Mouse (Mus musculus): Measurements from ENCODE around the gene Cadm2. TPM values are rescaled to one million over a fixed set of nuclear protein-coding genes. Genes with fewer than 3 reads are reported as not detected.

Cadm2 gene
- polyA plus RNA-seq, 2 experiments: 2.8 to 3.8 TPM

DNA sequence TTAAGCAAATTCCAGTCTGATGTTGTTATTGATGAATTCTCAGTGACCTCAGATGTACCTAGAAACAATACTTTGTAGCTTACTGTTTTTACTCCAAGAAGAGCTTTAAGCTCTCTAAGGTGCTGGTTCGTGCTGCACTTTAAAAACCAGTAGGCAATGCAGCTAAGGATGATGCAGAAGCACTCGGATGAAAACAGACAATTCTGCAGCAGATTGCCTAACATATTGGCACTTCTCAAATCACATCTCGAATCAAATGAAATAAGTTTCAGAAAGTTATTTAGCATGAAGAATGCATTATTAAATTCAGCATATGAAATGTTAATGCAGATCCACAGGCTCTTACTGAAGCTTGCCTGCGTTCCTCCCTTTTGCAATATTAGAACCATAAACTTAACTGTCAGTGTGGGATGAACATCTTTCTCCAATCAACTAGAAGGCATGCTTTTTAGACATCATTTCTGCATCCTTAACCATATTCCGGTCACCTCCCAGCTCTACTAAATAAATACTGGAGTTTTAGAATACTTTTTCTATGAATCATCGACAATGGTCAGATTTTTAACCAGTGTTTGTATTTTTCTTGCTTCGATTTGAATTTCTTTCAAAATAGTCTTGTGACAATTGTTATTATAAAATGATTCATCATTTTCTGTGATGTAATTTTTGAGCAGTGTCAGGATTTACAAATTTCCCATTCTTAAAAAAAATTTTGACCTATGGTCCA, 544.4 kb downstream of the Cadm2 start:
- Histone ChIP-seq H3K4me1 (ENCODE audit: control insufficient read depth, insufficient read depth, low read length) (no peaks in the 10 kb centered on the region), H3K36me3 (ENCODE audit: control insufficient read depth, insufficient read depth, low read length) (no peaks in the 10 kb centered on the region), H3K27ac (replicated peaks; ENCODE audit: low read depth, low read length) (no peak overlapping the region), H3K9ac (ENCODE audit: low read depth, low read length, severe bottlenecking) (no peak overlapping the region), H3K9me3 (ENCODE audit: control insufficient read depth, low read length) (no peaks in the 10 kb centered on the region), H3K4me2 (replicated peaks; ENCODE audit: low read depth, low read length, severe bottlenecking) (no peak overlapping the region), H3K27me3 (ENCODE audit: control insufficient read depth, insufficient read depth, low read length) (no peaks in the 10 kb centered on the region), H3K4me3 (replicated peaks; ENCODE audit: low read length) (no peak overlapping the region)
- no peak for ATAC-seq (ENCODE audit: low FRiP score, low read depth)
- no peak for DNase-seq (ENCODE audit: low spot score)
- 76% methylated on average over 7 of the region's 7 CpGs for WGBS
- no peak for TF ChIP-seq POLR2A (IDR thresholded peaks at IDR 0.05; ENCODE audit: borderline replicate concordance, extremely low read depth, insufficient read depth, insufficient read length)

DNA sequence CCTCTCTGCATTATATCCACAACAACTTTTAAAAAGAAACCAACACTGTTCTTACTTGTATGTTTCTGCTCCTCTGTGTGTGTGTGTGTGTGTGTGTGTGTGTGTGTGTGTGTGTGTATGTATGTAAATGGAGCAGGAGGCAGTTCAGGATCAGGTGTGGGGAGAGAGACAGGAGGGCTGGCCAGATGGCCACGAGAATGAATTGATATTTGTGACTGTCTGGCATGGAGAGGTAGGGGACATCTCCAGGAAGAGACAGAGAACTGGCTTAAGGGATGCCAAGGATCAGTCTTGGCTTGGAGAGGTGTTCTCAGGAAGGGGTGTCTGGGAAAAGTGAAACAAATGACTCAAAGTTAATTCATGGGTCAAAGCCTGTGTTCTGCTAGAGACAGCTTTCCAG, 552.2 kb downstream of the Cadm2 start:
- DNase-seq (ENCODE audit: low spot score) (no peak), ATAC-seq (ENCODE audit: low FRiP score, low read depth) (no peak)
- no peaks in the 10 kb centered on the region for H3K4me1 ChIP-seq (ENCODE audit: control insufficient read depth, insufficient read depth, low read length)
- no peak overlapping the region for H3K27ac ChIP-seq (replicated peaks; ENCODE audit: low read depth, low read length)
- H3K4me3 ChIP-seq (replicated peaks; ENCODE audit: low read length): no peak overlapping the region
- no peaks in the 10 kb centered on the region for H3K27me3 ChIP-seq (ENCODE audit: control insufficient read depth, insufficient read depth, low read length)
- TF ChIP-seq POLR2A (IDR thresholded peaks at IDR 0.05; ENCODE audit: borderline replicate concordance, extremely low read depth, insufficient read depth, insufficient read length): no peak
- WGBS: 50% methylated on average over 1 of the region's 1 CpGs
- H3K36me3 ChIP-seq (ENCODE audit: control insufficient read depth, insufficient read depth, low read length): no peaks in the 10 kb centered on the region
- no peak overlapping the region for H3K9ac ChIP-seq (ENCODE audit: low read depth, low read length, severe bottlenecking)
- no peak overlapping the region for H3K4me2 ChIP-seq (replicated peaks; ENCODE audit: low read depth, low read length, severe bottlenecking)
- H3K9me3 ChIP-seq (ENCODE audit: control insufficient read depth, low read length): no peaks in the 10 kb centered on the region

DNA sequence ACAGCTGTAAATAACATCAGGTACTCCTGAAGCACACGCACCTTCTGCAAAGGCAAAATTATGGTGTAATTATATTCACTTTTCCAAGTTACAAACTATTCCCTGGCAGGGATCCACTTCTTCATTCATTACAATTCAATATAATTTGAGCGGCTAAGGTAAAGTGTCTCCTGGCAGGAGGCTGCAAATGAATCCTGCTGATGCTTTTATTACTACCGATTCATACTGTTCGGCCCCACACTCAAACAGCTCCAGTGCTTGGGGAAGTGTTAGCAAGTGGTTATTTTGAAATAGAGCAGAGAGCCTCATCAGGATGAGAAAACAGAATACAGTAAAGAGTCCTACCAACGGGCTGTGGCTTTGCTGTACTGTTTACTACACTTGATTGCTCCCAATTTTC, 589.8 kb downstream of the Cadm2 start:
- Histone ChIP-seq H3K27ac (replicated peaks; ENCODE audit: low read depth, low read length) (no peak overlapping the region), H3K27me3 (ENCODE audit: control insufficient read depth, insufficient read depth, low read length) (no peaks in the 10 kb centered on the region), H3K4me3 (replicated peaks; ENCODE audit: low read length) (no peak overlapping the region), H3K36me3 (ENCODE audit: control insufficient read depth, insufficient read depth, low read length) (no peaks in the 10 kb centered on the region), H3K4me1 (ENCODE audit: control insufficient read depth, insufficient read depth, low read length) (no peaks in the 10 kb centered on the region), H3K9me3 (ENCODE audit: control insufficient read depth, low read length) (no peaks in the 10 kb centered on the region), H3K4me2 (replicated peaks; ENCODE audit: low read depth, low read length, severe bottlenecking) (no peak overlapping the region), H3K9ac (ENCODE audit: low read depth, low read length, severe bottlenecking) (no peak overlapping the region)
- TF ChIP-seq POLR2A (IDR thresholded peaks at IDR 0.05; ENCODE audit: borderline replicate concordance, extremely low read depth, insufficient read depth, insufficient read length): no peak
- DNase-seq (ENCODE audit: low spot score) (no peak), ATAC-seq (ENCODE audit: low FRiP score, low read depth) (no peak)
- WGBS: 53% methylated on average over 5 of the region's 5 CpGs

DNA sequence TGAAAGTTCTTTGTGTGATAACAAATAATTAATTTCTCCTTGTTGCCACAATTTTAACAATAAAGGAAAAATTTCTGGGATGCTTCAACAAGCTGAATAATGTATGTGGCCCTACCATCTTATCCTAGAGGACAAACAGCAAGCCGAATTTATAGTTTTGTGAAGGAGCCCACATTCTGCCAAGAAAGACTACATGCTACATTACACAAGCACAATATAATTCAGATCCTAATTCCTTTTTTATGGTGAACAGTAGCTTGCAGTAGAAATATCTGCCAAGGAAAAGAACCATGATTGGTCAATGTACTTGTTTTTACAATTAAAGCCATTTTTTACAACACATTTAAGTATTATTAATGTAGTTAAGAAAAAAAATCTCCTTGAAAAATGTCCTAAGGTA, 600.9 kb downstream of the Cadm2 start:
- H3K4me2 ChIP-seq (replicated peaks; ENCODE audit: low read depth, low read length, severe bottlenecking): no peak overlapping the region
- ATAC-seq (ENCODE audit: low FRiP score, low read depth) (no peak), DNase-seq (ENCODE audit: low spot score) (no peak)
- H3K36me3 ChIP-seq (ENCODE audit: control insufficient read depth, insufficient read depth, low read length): no peaks in the 10 kb centered on the region
- no peaks in the 10 kb centered on the region for H3K27me3 ChIP-seq (ENCODE audit: control insufficient read depth, insufficient read depth, low read length)
- 79% methylated on average over 1 of the region's 1 CpGs for WGBS
- no peak overlapping the region for H3K27ac ChIP-seq (replicated peaks; ENCODE audit: low read depth, low read length)
- no peak overlapping the region for H3K4me3 ChIP-seq (replicated peaks; ENCODE audit: low read length)
- H3K9ac ChIP-seq (ENCODE audit: low read depth, low read length, severe bottlenecking): no peak overlapping the region
- no peak for TF ChIP-seq POLR2A (IDR thresholded peaks at IDR 0.05; ENCODE audit: borderline replicate concordance, extremely low read depth, insufficient read depth, insufficient read length)
- no peaks in the 10 kb centered on the region for H3K9me3 ChIP-seq (ENCODE audit: control insufficient read depth, low read length)
- no peaks in the 10 kb centered on the region for H3K4me1 ChIP-seq (ENCODE audit: control insufficient read depth, insufficient read depth, low read length)

DNA sequence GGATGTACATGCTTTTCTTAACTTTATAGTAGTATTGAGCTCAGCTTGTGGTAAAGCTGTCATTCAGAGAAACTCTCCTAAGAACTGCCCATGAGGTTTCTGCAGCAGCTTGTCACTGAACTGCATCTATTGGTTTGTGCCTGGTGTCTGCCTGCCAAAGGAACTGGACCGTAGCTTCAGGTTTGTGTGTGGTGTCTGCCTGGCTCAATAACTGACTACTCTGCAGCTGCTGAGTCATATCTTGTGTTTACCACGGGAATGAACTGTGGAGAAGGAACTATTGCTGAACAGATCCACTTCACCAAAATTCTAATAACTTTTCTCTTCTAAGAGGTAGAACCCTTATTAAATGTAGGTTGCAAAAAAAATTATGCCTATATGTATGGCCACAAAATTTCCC, 603.0 kb downstream of the Cadm2 start:
- no peak for TF ChIP-seq POLR2A (IDR thresholded peaks at IDR 0.05; ENCODE audit: borderline replicate concordance, extremely low read depth, insufficient read depth, insufficient read length)
- H3K9me3 ChIP-seq (ENCODE audit: control insufficient read depth, low read length): no peaks in the 10 kb centered on the region
- no peaks in the 10 kb centered on the region for H3K36me3 ChIP-seq (ENCODE audit: control insufficient read depth, insufficient read depth, low read length)
- H3K27ac ChIP-seq (replicated peaks; ENCODE audit: low read depth, low read length): no peak overlapping the region
- no peak overlapping the region for H3K4me3 ChIP-seq (replicated peaks; ENCODE audit: low read length)
- no peak overlapping the region for H3K9ac ChIP-seq (ENCODE audit: low read depth, low read length, severe bottlenecking)
- H3K4me2 ChIP-seq (replicated peaks; ENCODE audit: low read depth, low read length, severe bottlenecking): no peak overlapping the region
- 79% methylated on average over 2 of the region's 2 CpGs for WGBS
- no peak for DNase-seq (ENCODE audit: low spot score)
- H3K4me1 ChIP-seq (ENCODE audit: control insufficient read depth, insufficient read depth, low read length): no peaks in the 10 kb centered on the region
- no peaks in the 10 kb centered on the region for H3K27me3 ChIP-seq (ENCODE audit: control insufficient read depth, insufficient read depth, low read length)
- no peak for ATAC-seq (ENCODE audit: low FRiP score, low read depth)
